Mouse (Mus musculus): ENCODE measurements at regions not wholly inside any gene's neighbourhood (a gene's known extent, or its start where the extent isn't known, plus 50 kb on each side); places are given as distances from the start of the nearest gene placed in this dataset.

DNA sequence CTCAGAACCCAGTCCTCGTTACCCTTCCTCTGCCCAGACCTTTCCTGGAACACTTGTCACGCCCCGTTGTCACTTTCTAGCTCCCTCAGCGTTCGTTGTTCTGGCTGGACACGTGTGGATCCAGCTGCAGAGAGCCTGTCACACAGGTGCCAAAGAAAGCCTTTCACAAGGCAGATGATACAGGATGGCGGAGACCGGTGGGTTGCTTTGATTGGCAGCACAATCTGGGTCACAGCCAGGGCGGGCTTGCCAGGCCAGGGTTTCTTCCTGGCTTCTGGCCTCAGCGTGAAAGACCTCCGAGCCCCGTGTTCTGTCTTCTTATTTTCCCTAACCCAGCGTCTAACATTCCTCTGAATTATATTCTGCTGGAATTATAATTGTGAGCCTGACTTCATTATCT, 94.7 kb upstream of the Tmem189 start:
- no peaks in the 10 kb centered on the region for H3K9me3 ChIP-seq (replicated peaks)
- DNase-seq (ENCODE audit: low spot score) = no peak
- peaks cover 30% of the 10 kb centered on the region for H3K27me3 ChIP-seq (ENCODE audit: low read depth, poor library complexity, severe bottlenecking)
- WGBS = 92% methylated on average over 13 of the region's 13 CpGs
- no peak overlapping the region for H3K27ac ChIP-seq (replicated peaks)
- H3K4me1 ChIP-seq = peaks cover 20% of the 10 kb centered on the region
- H3K4me3 ChIP-seq = no peak overlapping the region
- no peaks in the 10 kb centered on the region for H3K36me3 ChIP-seq

DNA sequence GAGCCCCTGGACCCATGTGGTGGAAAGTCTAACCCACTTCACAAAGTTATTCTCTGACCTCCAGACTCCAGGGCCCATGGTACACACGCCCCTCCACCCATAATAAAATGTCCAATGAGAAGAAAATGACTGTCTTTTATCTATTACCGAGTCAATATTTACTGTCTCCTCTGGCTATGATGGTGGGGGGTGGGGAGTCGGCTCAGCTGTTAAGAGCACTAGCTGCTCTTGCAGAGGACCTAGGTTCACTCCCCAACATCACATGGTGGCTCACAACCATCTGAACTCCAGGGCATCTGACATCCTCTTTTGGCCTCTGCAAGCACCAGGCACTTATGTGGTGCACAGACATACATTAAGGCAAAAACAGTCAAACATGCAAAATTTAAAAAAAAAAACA, 93.8 kb upstream of the Tmem189 start:
- no peaks in the 10 kb centered on the region for H3K36me3 ChIP-seq
- 79% methylated on average over 3 of the region's 3 CpGs for WGBS
- DNase-seq (ENCODE audit: low spot score) = no peak
- H3K9me3 ChIP-seq (replicated peaks) = no peaks in the 10 kb centered on the region
- peaks cover 27% of the 10 kb centered on the region for H3K4me1 ChIP-seq
- H3K27me3 ChIP-seq (ENCODE audit: low read depth, poor library complexity, severe bottlenecking) = peaks cover 30% of the 10 kb centered on the region
- H3K4me3 ChIP-seq = no peak overlapping the region
- no peak overlapping the region for H3K27ac ChIP-seq (replicated peaks)

DNA sequence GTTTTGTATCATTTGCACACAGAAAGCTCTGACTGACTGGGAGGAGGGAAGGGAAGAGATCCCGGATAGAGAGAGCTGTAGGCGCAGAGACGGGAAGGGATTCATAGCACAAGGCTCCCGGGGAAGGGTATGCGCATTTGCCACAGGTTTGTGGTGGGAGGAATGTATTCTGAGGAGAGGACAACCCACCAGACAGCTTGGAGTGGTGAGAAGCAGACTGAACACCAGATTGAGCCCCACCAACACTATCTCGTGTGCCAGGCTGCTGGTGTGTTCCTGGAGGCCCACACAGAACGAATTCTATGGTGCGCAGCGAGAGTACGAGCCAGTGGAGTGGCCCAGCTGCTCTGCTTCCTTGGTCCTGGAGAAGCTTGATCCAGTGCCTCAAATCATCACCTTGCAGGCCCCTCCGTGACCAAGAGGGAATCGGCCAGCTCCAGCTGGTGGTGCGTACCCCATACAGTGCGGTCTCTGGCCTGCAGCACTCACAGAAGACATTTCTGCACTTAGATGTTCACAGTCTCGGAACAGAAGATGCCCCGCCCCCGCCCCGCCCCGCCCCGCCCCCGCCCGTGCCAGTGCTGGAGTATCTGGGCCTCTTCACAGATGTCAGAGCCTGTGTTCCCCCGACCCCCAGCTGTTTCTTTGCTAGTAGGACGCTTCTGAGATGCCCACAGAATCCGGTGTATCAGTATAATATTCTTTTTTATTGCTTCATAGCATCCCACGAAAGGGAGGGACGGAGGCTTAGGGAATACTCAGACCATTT, 92.8 kb upstream of the Tmem189 start:
- H3K27ac ChIP-seq (replicated peaks) = peak overlapping the region; percentile 29; the same call in 1 of the 2 replicates
- peaks cover 37% of the 10 kb centered on the region for H3K4me1 ChIP-seq
- H3K27me3 ChIP-seq (ENCODE audit: low read depth, poor library complexity, severe bottlenecking) = peaks cover 30% of the 10 kb centered on the region
- 37% methylated on average over 27 of the region's 27 CpGs for WGBS
- H3K9me3 ChIP-seq (replicated peaks) = no peaks in the 10 kb centered on the region
- DNase-seq (ENCODE audit: low spot score) = peak; percentile 31
- H3K4me3 ChIP-seq = 0 out of 2 replicates have a peak overlapping the region, but pooled peaks have one; percentile 20
- no peaks in the 10 kb centered on the region for H3K36me3 ChIP-seq

DNA sequence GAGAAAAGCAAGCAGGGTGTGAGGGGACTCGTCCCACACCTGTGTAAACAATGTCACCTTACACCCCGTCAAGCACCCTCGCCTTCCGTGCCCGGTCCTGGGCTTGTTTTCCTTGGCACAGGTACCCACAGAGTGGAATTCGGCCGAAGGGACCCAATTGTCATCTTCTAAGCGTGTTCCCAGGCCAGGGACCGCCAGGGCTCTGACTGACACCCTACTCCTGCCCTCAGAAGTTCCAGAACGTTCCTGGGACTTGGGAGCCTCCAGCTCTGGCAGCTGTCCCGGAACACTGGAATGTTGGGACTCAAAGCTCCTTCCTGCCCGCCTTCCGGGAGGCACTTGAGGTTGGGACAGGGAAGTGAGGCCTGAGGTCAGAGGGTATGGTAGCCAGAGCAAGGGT, 91.9 kb upstream of the Tmem189 start:
- no peaks in the 10 kb centered on the region for H3K9me3 ChIP-seq (replicated peaks)
- no peak for DNase-seq (ENCODE audit: low spot score)
- no peaks in the 10 kb centered on the region for H3K36me3 ChIP-seq
- WGBS = 82% methylated on average over 13 of the region's 13 CpGs
- H3K27me3 ChIP-seq (ENCODE audit: low read depth, poor library complexity, severe bottlenecking) = peaks cover 32% of the 10 kb centered on the region
- H3K27ac ChIP-seq (replicated peaks) = peak overlapping the region; percentile 13; the same call in 1 of the 2 replicates
- H3K4me3 ChIP-seq = no peak overlapping the region
- H3K4me1 ChIP-seq = peaks cover 46% of the 10 kb centered on the region

DNA sequence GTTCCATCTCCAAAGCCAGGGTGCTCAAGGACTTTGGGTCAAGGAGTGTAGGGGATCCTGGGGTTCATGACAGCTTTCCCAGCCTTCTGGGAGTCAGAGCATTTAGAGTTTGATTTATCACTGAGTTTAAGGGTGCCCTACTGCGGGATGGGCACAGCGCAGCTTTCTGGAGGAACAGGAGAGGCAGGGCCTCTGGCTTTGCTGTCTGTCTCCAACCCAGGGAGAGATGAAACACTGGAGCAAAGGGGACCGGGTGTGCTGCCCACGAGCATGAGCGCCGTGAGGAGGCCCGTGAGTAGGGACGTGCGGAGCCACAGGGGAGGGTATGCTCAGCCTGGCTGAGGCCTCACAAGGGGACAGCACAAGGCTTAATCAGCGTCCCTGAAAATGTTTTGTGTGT, 89.1 kb upstream of the Tmem189 start:
- Histone ChIP-seq H3K36me3 (no peaks in the 10 kb centered on the region), H3K27me3 (ENCODE audit: low read depth, poor library complexity, severe bottlenecking) (peaks cover 56% of the 10 kb centered on the region), H3K4me1 (peaks cover 68% of the 10 kb centered on the region), H3K9me3 (replicated peaks) (no peaks in the 10 kb centered on the region), H3K27ac (replicated peaks) (no peak overlapping the region), H3K4me3 (no peak overlapping the region)
- 85% methylated on average over 10 of the region's 10 CpGs for WGBS
- DNase-seq (ENCODE audit: low spot score) = no peak

DNA sequence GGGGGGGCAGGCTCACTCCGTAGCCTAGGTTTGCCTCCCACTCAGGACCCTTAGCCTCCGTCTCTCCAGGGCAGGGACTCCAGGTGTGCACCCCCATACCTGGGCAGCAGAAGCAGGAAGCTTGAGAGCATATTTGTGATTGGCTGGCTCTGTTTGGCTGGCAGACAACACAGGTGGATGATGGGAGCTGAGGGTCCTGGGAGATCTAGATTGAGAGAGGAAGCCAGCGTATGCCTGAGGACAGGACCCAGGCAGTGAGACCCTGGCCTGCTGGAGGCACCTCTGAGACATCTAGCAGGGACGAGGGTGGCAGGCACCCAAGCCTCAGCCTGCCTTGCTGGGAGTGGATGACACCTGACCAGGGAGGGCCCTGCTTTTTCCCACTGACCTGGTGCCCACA, 88.6 kb upstream of the Tmem189 start:
- WGBS = 60% methylated on average over 4 of the region's 4 CpGs
- H3K4me3 ChIP-seq = peak overlapping the region; percentile 67
- no peak for DNase-seq (ENCODE audit: low spot score)
- H3K27me3 ChIP-seq (ENCODE audit: low read depth, poor library complexity, severe bottlenecking) = peaks cover 59% of the 10 kb centered on the region
- H3K9me3 ChIP-seq (replicated peaks) = no peaks in the 10 kb centered on the region
- H3K27ac ChIP-seq (replicated peaks) = peak overlapping the region; percentile 85; the same call in 1 of the 2 replicates
- H3K4me1 ChIP-seq = peaks cover 67% of the 10 kb centered on the region
- H3K36me3 ChIP-seq = no peaks in the 10 kb centered on the region

DNA sequence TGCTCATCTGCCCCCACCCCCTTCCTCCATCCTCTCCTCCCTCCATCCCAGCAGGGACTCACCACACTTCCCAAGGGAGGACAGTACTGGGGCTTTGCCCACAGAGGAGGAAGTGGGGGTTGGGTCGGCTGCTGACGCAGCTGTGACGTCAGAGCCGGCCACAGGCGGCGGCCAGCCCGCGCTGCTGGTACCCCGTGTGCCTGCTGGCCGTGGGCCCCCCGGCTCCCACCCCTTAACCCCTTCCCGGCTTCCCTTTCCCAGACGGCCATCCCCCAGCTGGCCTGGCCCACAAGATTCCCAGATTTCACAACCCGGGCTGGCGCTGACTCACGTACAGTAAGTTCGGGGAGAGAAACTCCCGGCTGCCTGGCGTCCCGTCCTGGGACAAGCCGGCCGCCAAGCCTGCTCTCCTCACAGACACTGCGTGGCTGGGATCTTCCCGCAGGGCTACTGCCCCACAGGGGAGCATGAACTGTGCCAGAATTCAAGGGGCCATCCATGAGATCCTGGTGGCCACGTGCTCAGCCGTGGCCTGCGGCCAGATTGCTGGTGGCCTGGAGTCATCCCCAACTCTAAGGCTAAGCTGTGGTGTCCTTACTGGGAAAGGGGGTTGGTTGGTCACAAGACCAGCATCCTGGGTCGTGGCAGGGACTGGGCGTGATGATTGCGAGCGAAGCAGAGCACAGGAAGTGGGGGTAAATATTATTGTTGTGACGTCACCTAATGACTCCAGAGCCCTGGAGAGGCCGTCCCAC, 87.9 kb upstream of the Tmem189 start:
- H3K4me1 ChIP-seq = peaks cover 60% of the 10 kb centered on the region

DNA sequence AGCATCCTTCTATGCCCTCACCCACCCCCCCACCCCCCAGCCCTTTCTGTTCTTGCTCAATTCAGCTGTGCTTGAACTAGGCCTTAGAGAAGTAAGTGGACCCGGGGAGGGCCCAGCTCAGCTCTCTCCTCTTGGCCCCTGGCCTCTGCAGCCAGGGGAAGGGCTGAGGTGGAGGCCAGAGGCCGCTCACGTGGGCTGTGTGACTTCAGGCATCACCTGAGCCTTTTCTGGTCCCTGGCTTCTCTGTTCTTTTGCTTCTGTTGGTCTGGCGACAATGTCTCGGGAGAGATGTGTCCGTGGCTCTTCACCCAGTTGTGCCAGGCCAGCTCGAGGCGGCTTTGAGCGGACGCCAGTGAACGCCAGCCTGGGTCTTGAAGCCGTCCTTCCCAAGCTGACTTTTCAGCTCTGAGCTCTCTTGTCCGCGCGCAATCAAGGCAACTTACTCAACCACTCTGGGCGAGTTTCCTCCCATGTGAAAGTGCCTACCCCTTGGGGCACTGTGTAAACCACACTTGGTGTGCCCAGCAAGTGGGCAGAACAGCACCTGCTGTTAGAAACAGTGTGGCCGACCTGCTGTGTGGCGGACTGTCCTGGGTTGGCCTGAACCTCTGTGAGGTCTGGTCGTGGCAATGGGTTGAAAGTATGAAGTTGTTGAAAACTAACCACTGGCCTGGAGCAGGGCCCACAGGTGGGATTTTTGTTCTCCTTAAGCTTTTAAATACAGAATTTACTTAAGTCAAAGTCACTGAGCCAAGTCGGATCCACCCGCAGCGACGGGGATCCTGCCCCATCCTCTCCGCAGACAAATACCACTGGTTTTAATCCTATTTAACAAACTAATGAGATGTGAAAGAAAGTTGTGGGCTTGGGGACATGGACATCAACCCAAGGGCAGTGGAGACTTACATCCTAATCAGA, 86.9 kb upstream of the Tmem189 start:
- no peaks in the 10 kb centered on the region for H3K36me3 ChIP-seq
- DNase-seq (ENCODE audit: low spot score) = no peak
- H3K27me3 ChIP-seq (ENCODE audit: low read depth, poor library complexity, severe bottlenecking) = peaks cover 58% of the 10 kb centered on the region
- no peaks in the 10 kb centered on the region for H3K9me3 ChIP-seq (replicated peaks)
- WGBS = 61% methylated on average over 24 of the region's 24 CpGs
- peak overlapping the region; percentile 85 for H3K27ac ChIP-seq (replicated peaks)
- peak overlapping the region; percentile 67 for H3K4me3 ChIP-seq
- peaks cover 50% of the 10 kb centered on the region for H3K4me1 ChIP-seq

More for the DNA sequence above, 87.9 kb upstream of the Tmem189 start:
- Histone ChIP-seq H3K4me3 (peak overlapping the region; percentile 67), H3K27ac (replicated peaks) (peak overlapping the region; percentile 85), H3K27me3 (ENCODE audit: low read depth, poor library complexity, severe bottlenecking) (peaks cover 61% of the 10 kb centered on the region), H3K9me3 (replicated peaks) (no peaks in the 10 kb centered on the region), H3K36me3 (no peaks in the 10 kb centered on the region)
- DNase-seq (ENCODE audit: low spot score) = peak; percentile 79
- WGBS = 2% methylated on average over 33 of the region's 33 CpGs

DNA sequence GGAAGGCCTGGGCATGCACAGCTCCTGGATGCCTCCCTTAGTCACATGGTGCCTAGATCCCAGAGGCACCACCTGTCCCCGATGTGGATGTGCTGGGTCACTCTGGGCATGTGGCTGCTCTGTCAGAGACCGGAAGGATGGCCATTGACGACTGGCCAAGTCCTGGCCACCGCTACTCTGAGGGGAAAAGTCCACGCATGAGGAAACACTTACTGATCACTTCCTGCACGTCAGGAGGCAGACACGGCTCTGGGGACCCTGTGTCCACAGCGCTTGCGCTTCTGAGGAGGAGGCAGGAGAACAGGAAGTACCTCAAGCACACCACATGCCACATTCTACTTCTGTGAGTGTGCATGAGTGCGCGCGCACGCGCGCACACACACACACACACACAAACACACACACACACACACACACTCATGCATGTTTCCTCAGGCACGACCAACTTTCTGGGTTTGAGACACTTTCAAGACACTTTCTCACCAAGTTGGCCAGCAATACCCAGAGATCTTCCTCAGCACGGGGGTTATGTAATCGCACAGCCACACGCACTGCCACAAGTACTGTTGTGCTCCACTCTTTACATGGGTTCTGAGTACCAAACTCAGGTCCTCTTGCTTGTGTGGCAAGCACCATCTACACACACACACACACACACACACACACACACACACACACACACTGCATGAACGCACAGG, 85.7 kb upstream of the Tmem189 start:
- DNase-seq (ENCODE audit: low spot score) = no peak
- Histone ChIP-seq H3K4me3 (no peak overlapping the region), H3K27me3 (ENCODE audit: low read depth, poor library complexity, severe bottlenecking) (peaks cover 47% of the 10 kb centered on the region), H3K9me3 (replicated peaks) (no peaks in the 10 kb centered on the region), H3K27ac (replicated peaks) (peak overlapping the region; percentile 28; the same call in 1 of the 2 replicates), H3K4me1 (peaks cover 47% of the 10 kb centered on the region), H3K36me3 (no peaks in the 10 kb centered on the region)
- 80% methylated on average over 20 of the region's 20 CpGs for WGBS

DNA sequence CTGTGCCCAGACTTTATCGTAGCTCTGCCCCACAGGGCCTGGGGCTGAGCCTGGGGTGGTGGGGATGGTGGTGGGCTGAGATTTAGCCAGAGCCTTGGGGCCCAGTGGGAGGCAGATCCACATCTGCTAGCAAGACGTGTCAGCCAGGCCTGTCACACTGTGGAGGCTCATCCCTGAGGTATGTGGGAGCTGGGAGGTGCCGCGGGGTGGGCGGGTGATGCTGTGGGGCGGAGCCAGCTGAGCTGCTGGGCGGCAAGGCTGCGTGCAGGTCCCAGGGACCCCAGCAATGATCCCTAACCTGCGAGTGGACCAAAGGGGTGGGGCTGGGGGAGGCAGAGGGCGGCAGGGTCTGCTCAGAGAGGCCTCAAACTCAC, 85.2 kb upstream of the Tmem189 start:
- Histone ChIP-seq H3K9me3 (replicated peaks) (no peaks in the 10 kb centered on the region), H3K36me3 (no peaks in the 10 kb centered on the region), H3K4me3 (no peak overlapping the region), H3K4me1 (peaks cover 47% of the 10 kb centered on the region), H3K27me3 (ENCODE audit: low read depth, poor library complexity, severe bottlenecking) (peaks cover 41% of the 10 kb centered on the region), H3K27ac (replicated peaks) (peak overlapping the region; percentile 28; the same call in 1 of the 2 replicates)
- DNase-seq (ENCODE audit: low spot score) = no peak
- WGBS = 19% methylated on average over 10 of the region's 10 CpGs

DNA sequence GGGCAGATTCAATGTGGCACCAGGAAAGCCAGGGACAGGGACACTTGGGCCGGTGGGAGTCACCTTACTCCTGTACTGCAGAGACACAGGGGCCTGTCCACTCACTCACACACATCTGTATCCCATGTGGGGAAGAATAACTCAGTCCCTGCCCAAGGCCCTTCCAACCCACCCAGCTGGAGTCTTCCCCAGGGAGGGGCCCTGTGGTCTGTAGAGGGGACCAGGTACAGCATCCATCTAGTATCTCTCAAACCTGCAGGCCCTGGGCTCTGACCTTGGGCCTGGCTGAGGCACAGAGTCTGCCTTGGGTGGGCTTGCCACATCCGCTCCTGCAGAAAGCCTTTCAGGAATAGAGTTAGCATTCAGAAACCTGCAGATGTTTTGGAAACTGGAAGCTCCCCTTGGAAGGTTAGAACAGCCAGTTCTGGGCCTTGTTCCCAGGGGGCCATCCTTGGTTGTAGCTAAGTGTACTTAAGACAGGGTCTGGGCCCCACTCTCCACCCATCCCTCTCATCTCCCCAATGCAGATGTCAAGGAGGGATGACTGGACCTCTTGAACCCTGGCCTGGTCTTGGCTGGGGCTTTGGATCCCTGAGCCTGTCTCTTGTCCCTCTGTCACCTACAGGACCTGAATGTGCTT, 84.7 kb upstream of the Tmem189 start:
- Histone ChIP-seq H3K27ac (replicated peaks) (peak overlapping the region; percentile 28; the same call in 1 of the 2 replicates), H3K27me3 (ENCODE audit: low read depth, poor library complexity, severe bottlenecking) (peaks cover 37% of the 10 kb centered on the region), H3K4me1 (peaks cover 52% of the 10 kb centered on the region), H3K9me3 (replicated peaks) (no peaks in the 10 kb centered on the region), H3K4me3 (no peak overlapping the region), H3K36me3 (no peaks in the 10 kb centered on the region)
- WGBS = 84% methylated on average over 2 of the region's 2 CpGs
- no peak for DNase-seq (ENCODE audit: low spot score)

Data from midbrain, embryonic 10.5 days (tissue).